Mouse (Mus musculus): Measurements from ENCODE around the gene Mymx. TPM values are rescaled to one million over a fixed set of nuclear protein-coding genes. Genes with fewer than 3 reads are reported as not detected.

The Mymx gene
- polyA plus RNA-seq, 1 experiment, result not detected

GRCm38 (mm10) chr17:45593479-45593878 lies 8.4 kb downstream of the Mymx start:
- Histone ChIP-seq H3K4me1 (ENCODE audit: control insufficient read depth, insufficient read depth, low read length) (peaks cover 52% of the 10 kb centered on the region), H3K4me3 (ENCODE audit: insufficient read depth, low read depth, low read length) (no peak overlapping the region), H3K27ac (ENCODE audit: insufficient read depth, low read depth, low read length) (no peak overlapping the region)
- 71% methylated on average over 8 of the region's 8 CpGs for WGBS
- TF ChIP-seq POLR2A (IDR thresholded peaks at IDR 0.05; ENCODE audit: insufficient read depth, low read depth, low read length), result no peak
- TF ChIP-seq CTCF (IDR thresholded peaks at IDR 0.05; ENCODE audit: insufficient read depth, low read depth, low read length), result no peak

- WGBS, result 59% methylated on average over 8 of the region's 8 CpGs
- peak overlapping the region; percentile 21; the same call in 1 of the 2 replicates for H3K27ac ChIP-seq (ENCODE audit: insufficient read depth, low read depth, low read length)
- H3K4me1 ChIP-seq (ENCODE audit: control insufficient read depth, insufficient read depth, low read length), result peaks cover 52% of the 10 kb centered on the region
- 0 out of 2 replicates have a peak overlapping the region, but pooled peaks have one; percentile 1 for H3K4me3 ChIP-seq (ENCODE audit: insufficient read depth, low read depth, low read length)
- TF ChIP-seq CTCF (IDR thresholded peaks at IDR 0.05; ENCODE audit: insufficient read depth, low read depth, low read length) (no peak), POLR2A (IDR thresholded peaks at IDR 0.05; ENCODE audit: insufficient read depth, low read depth, low read length) (no peak)
These were observed 9.1 kb downstream of the Mymx start for GRCm38 (mm10) chr17:45592606-45593431.

DNA sequence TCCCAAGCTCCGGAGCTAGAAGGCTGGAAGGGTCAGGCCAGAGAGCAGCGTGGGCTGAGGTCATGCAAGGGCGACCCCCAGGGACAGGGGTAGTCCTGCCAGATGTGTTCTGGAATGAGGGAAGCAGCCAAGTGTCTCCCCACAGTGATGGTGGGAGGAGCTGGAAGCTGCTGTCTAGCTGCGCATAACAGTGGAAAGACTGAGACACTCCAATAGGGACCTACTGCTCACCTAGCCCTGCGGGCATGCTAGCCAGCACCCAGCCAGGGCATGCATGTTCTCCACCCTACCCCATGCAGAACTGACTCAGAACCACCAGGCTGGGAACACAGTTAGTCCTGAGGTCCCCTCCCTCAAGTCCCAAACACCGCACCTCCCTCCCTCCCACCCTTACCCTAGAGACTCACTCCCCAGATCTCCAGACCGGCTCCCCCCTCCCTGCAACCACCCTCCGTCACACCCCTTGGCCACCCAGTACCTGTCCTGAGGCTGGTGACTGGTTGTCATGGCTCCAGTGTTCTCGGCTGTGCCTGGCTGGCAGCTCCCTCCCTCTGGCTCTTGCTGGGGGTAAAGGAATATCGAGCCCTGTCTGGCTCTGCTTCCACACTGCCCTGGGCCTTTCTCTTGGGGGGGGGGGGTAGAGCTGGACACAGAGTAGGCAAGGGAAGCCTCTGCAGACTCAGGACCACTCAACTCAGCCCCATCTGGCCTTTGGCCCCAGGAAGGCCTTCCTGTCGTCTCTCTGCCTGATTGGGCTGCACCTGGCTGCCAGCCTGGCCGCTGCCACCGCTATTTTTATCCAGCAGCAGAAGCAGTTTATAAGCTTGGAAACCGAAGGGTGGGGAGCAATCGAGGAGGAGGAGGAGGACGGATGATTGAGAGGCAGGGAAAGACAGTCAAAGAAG lies 9.9 kb downstream of the Mymx start:
- peak overlapping the region; percentile 21; the same call in 1 of the 2 replicates for H3K27ac ChIP-seq (ENCODE audit: insufficient read depth, low read depth, low read length)
- TF ChIP-seq CTCF (IDR thresholded peaks at IDR 0.05; ENCODE audit: insufficient read depth, low read depth, low read length) (no peak), POLR2A (IDR thresholded peaks at IDR 0.05; ENCODE audit: insufficient read depth, low read depth, low read length) (no peak)
- 0 out of 2 replicates have a peak overlapping the region, but pooled peaks have one; percentile 1 for H3K4me3 ChIP-seq (ENCODE audit: insufficient read depth, low read depth, low read length)
- 39% methylated on average over 16 of the region's 16 CpGs for WGBS
- peaks cover 48% of the 10 kb centered on the region for H3K4me1 ChIP-seq (ENCODE audit: control insufficient read depth, insufficient read depth, low read length)

DNA sequence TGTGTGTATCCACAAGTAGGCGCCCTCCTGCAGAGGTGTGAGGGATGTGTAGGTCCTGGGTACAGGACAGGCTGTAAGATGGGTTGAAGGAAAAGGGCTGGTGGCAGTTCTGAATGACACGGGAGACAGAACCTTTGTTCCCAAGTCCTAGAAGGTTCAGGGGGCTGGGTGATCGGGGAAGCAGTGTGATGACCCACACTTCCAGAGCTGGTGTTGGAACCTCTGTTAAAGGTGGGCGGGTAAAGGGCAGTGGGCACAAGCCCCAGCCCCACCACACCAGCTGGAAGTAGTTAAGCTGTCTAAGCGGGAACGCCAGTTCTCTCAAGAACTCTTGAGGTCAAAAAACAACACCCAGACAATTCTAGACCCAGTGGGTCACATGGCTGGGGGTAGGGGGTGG lies 11.5 kb downstream of the Mymx start:
- Histone ChIP-seq H3K4me3 (ENCODE audit: insufficient read depth, low read depth, low read length) (no peak overlapping the region), H3K27ac (ENCODE audit: insufficient read depth, low read depth, low read length) (no peak overlapping the region), H3K4me1 (ENCODE audit: control insufficient read depth, insufficient read depth, low read length) (peaks cover 41% of the 10 kb centered on the region)
- TF ChIP-seq CTCF (IDR thresholded peaks at IDR 0.05; ENCODE audit: insufficient read depth, low read depth, low read length), result no peak
- TF ChIP-seq POLR2A (IDR thresholded peaks at IDR 0.05; ENCODE audit: insufficient read depth, low read depth, low read length), result no peak
- 88% methylated on average over 6 of the region's 6 CpGs for WGBS

DNA sequence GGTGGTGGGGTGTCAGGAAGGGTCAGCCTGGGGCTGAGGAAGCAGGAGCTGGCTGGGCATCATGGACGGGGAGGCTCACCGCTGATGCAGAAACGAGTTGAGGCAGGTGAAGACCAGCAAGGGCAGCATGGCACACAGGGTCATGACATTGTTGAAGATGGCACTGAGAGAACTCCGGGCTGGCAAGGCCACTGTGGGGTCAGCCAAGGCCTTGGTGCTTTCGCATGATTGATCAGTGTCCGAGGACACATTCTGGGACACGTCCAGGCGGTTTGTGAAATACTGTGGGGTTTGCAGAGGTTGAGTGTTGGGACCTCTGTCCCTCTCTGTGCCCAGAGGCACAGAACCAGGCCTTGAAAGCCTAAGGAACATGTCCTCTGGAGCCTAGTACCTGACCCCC lies 12.1 kb downstream of the Mymx start:
- peaks cover 40% of the 10 kb centered on the region for H3K4me1 ChIP-seq (ENCODE audit: control insufficient read depth, insufficient read depth, low read length)
- no peak for TF ChIP-seq CTCF (IDR thresholded peaks at IDR 0.05; ENCODE audit: insufficient read depth, low read depth, low read length)
- no peak for TF ChIP-seq POLR2A (IDR thresholded peaks at IDR 0.05; ENCODE audit: insufficient read depth, low read depth, low read length)
- H3K4me3 ChIP-seq (ENCODE audit: insufficient read depth, low read depth, low read length), result no peak overlapping the region
- no peak overlapping the region for H3K27ac ChIP-seq (ENCODE audit: insufficient read depth, low read depth, low read length)
- 94% methylated on average over 8 of the region's 8 CpGs for WGBS

DNA sequence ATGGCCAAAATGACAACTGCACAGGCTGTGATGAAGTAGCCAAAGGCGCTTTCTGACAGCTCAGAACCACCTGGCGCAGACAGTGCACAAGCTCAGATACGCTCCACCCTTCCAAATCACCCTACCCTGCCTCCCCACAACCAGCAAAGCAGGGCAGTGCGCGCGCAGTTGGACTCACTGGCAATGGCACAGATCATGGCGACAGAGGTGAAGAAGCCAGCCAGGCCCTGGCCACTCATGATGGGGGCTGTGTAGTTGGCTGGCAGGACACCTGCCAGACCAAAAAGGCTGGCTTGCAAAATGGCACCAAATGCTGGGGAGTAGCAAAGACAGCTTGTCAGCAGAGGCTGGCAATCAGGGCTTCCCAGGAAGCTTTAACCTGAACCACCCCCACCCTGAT lies 12.7 kb downstream of the Mymx start:
- H3K4me3 ChIP-seq (ENCODE audit: insufficient read depth, low read depth, low read length), result no peak overlapping the region
- TF ChIP-seq CTCF (IDR thresholded peaks at IDR 0.05; ENCODE audit: insufficient read depth, low read depth, low read length) (no peak), POLR2A (IDR thresholded peaks at IDR 0.05; ENCODE audit: insufficient read depth, low read depth, low read length) (no peak)
- 98% methylated on average over 7 of the region's 7 CpGs for WGBS
- H3K27ac ChIP-seq (ENCODE audit: insufficient read depth, low read depth, low read length), result no peak overlapping the region
- peaks cover 43% of the 10 kb centered on the region for H3K4me1 ChIP-seq (ENCODE audit: control insufficient read depth, insufficient read depth, low read length)

GRCm38 (mm10) chr17:45588370-45588769 lies 13.5 kb downstream of the Mymx start:
- peaks cover 42% of the 10 kb centered on the region for H3K4me1 ChIP-seq (ENCODE audit: control insufficient read depth, insufficient read depth, low read length)
- no peak for TF ChIP-seq CTCF (IDR thresholded peaks at IDR 0.05; ENCODE audit: insufficient read depth, low read depth, low read length)
- no peak for TF ChIP-seq POLR2A (IDR thresholded peaks at IDR 0.05; ENCODE audit: insufficient read depth, low read depth, low read length)
- H3K4me3 ChIP-seq (ENCODE audit: insufficient read depth, low read depth, low read length), result no peak overlapping the region
- H3K27ac ChIP-seq (ENCODE audit: insufficient read depth, low read depth, low read length), result no peak overlapping the region
- 97% methylated on average over 7 of the region's 7 CpGs for WGBS

- Histone ChIP-seq H3K4me3 (ENCODE audit: insufficient read depth, low read depth, low read length) (no peak overlapping the region), H3K4me1 (ENCODE audit: control insufficient read depth, insufficient read depth, low read length) (peaks cover 25% of the 10 kb centered on the region), H3K27ac (ENCODE audit: insufficient read depth, low read depth, low read length) (no peak overlapping the region)
- TF ChIP-seq CTCF (IDR thresholded peaks at IDR 0.05; ENCODE audit: insufficient read depth, low read depth, low read length) (no peak), POLR2A (IDR thresholded peaks at IDR 0.05; ENCODE audit: insufficient read depth, low read depth, low read length) (no peak)
- WGBS, result 97% methylated on average over 3 of the region's 3 CpGs
These were observed 15.5 kb downstream of the Mymx start for GRCm38 (mm10) chr17:45586449-45586837.
